Mouse (Mus musculus) E14TG2a.4 (cell line): ENCODE data around the gene Ttll3.

ENCODE experiments used
- CTCF ChIP-seq: conservative IDR thresholded peaks from 2 replicates; pipeline ENCODE4 v1.5.1; 2014; ENCODE audit warnings: low read length
- NANOG ChIP-seq: IDR thresholded peaks from 2 replicates; pipeline ENCODE4 v1.6.1; 2014; ENCODE audit warnings: borderline replicate concordance, low read length, mixed read lengths
- POU5F1 ChIP-seq: IDR thresholded peaks from 2 replicates; pipeline ENCODE4 v1.6.1; 2014; ENCODE audit warnings: low read length, borderline replicate concordance

GRCm38 (mm10) chr6:113434691-113435090, 45.6 kb downstream of the Ttll3 start:
- TF ChIP-seq CTCF: no peak
- no peak for TF ChIP-seq POU5F1
- no peak for TF ChIP-seq NANOG
